Mouse (Mus musculus): Measurements from ENCODE around the gene Olfr1308.

Olfr1308 gene

DNA sequence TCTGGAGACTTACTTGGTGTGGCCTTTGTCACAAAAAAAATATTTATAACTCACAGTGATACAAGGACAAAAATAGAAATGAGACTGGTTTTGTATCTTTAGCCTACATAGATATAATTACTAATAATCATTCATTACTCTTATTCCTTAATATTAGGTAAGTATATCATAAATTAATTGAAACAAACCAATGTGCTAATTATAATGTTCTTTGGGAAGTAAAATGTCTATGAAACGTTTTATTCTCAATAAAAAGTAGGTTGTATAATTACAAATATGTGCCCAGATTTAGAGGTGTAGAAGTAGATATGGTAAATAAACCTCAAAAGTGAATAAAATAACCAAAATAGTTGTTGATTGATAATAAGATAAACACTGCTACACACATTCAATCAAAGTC, at the start of gene Olfr1308:
TSS of gene Olfr1308 (minus strand) at position 101 of the 400 bp plus-strand sequence.
- DNase-seq (ENCODE audit: low spot score in 2 of 2) = no peak

DNA sequence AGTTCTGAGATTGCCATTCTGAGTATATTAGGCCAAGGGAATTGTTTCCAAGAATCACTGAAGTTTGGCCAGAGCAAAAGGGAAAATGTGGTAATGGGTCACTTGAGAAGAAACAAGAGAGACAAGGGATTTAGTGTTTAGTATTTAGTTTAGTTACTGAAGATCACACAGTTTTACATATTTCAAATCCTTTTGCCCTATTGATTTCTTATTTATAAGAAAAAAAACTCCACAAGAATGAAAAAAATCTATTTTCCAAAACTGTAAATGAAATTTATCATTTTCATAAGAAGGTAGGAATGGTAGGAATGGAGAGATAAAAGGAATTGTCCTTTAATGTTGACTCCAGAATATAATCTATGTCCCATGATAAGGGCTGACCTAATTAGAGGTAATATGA, 47.9 kb upstream of the Olfr1308 start, which contains the start of gene Olfr1310:
TSS of gene Olfr1310 (minus strand) at position 101 of the 400 bp plus-strand sequence.
- DNase-seq (ENCODE audit: low spot score in 2 of 2) = no peak

GRCm38 (mm10) chr2:111990181-111990580, 25.4 kb upstream of the Olfr1308 start, which contains the start of gene Olfr1309:
TSS of gene Olfr1309 (minus strand) at chr2:111990281.
- DNase-seq (ENCODE audit: low spot score in 2 of 2) = no peak

DNA sequence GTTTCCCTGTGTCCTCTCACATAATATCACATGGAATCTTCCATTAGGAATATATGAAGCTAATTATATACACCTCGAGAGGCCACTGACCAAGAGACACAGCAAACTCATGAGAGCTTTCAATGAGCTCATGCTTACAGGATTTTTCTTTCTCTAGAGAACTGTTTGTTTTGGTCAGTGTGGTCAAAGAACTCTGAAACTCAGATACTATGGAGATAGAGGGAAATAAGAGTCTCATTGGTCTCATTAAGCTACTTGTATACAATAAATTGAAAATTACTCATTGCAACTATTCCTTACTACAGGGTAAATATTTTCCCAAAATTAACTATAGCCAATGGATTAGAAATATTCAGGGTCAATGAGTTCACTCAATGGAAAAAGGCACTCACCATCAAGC, 15.4 kb downstream of the Olfr1308 start, which contains the start of gene Olfr1307:
TSS of gene Olfr1307 (minus strand) at position 101 of the 400 bp plus-strand sequence.
- no peak for DNase-seq (ENCODE audit: low spot score in 2 of 2)

- DNase-seq (ENCODE audit: low spot score in 2 of 2) = no peak
These were observed 48.6 kb downstream of the Olfr1308 start, which contains the start of gene Olfr1306 for GRCm38 (mm10) chr2:111916171-111916570. TSS of gene Olfr1306 (minus strand) at chr2:111916271.
